Mouse (Mus musculus): ENCODE results near the gene Pdss1. TPM values are rescaled to one million over a fixed set of nuclear protein-coding genes. Genes with fewer than 3 reads are reported as not detected.

Gene Pdss1
- polyA plus RNA-seq (2012; fragmentation: generic; extraction: Trizol) = 1 to 10 TPM in 1 of 2 experiments, under 1 TPM in 1; 0.94 to 2.2 TPM

DNA sequence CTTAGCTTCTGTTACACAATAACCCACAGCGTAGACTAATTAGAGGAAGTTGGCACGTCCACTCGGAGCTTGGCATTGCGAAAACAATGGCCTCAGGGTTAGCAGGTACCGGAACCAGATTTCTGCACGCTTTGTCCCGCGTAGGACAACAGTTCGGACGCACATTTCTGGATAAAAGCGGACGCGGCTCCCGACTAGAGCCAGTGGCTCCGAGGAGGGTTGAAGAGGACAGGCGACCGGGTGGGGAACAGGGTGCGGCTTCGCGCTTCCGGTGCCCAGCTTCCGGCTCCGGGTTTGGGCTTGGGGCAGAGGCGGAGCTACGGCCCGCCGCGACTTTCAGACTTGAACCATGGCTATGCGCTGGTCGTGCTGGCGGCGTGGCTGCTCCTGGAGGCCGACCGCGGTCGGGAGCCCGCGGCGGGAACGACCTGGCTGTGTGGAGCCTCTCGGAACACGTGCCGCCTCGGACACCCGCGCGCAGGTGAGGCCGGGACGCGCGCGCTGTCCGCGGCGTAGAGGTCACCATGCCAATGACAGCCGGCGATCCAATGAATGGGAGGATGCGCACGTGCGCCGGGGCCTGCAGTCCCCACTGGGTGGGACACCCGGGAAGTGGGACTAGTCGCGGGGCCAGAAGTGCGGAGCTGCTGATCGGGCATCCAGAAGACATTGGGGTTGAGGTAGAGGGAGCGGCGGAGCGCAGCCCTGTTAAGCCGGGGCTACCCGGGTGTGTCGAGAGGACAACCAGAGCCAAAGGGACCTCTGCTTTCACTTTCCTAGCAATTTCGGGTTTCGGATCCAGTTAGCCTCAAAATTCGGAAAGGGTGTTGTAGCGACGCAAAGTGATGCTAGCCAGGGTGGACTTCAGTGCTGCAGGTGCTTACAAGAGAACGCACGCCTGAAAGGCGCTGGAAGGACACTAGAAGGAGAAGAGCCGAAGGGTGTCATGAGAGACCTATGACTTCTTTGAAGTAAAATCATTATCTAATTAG lies at the start of gene Pdss1:
Gene Pdss1 (plus strand): TSS at position 241 of the 992 bp plus-strand sequence.

Other genes with a start within 250 kb of the Pdss1 start
- 10 to 100 TPM in 1 of 2 experiments, 1 to 10 TPM in 1; 8.5 to 23.3 TPM for gene Apbb1ip, start 121.4 kb upstream of the Pdss1 start, polyA plus RNA-seq (2012; fragmentation: generic; extraction: Trizol)
- 10 to 100 TPM in 1 of 2 experiments, 1 to 10 TPM in 1; 2.3 to 15.6 TPM for gene Abi1, start 144.7 kb downstream of the Pdss1 start, polyA plus RNA-seq (2012; fragmentation: generic; extraction: Trizol)
- gene Acbd5, start 172.6 kb downstream of the Pdss1 start, polyA plus RNA-seq (2012; fragmentation: generic; extraction: Trizol) = 1 to 10 TPM in 1 of 2 experiments, under 1 TPM in 1; 0.27 to 3.1 TPM